Mouse (Mus musculus) midbrain, embryonic 16.5 days (tissue): Measurements from ENCODE around the gene Cd24a. TPM values are rescaled to one million over a fixed set of nuclear protein-coding genes. Genes with fewer than 3 reads are reported as not detected.

Experiments used
- ATAC-seq: fragments of 200-750 bp; cut with Nextera tagmentation; 2 replicates; pipeline ENCODE4 v1.8.0; 2017; ENCODE audit warnings: moderate TSS enrichment
- H3K27ac ChIP-seq: fragments of 300-500 bp; sonication (generic); 2 replicates; pipeline ENCODE4 v1.5.1; 2014; ENCODE audit warnings: mild to moderate bottlenecking, low read length, mixed read lengths
- H3K27me3 ChIP-seq: fragments of 300-500 bp; sonication (generic); 2 replicates; pipeline ENCODE4 v1.6.1; 2014; ENCODE audit warnings: low read depth, low read length, mixed read lengths; ENCODE audit not compliant: control insufficient read depth, insufficient read depth
- H3K36me3 ChIP-seq: fragments of 300-500 bp; sonication (generic); 2 replicates; pipeline ENCODE4 v1.6.1; 2014; ENCODE audit warnings: mild to moderate bottlenecking, low read length, moderate library complexity, mixed read lengths; ENCODE audit not compliant: control insufficient read depth, insufficient read depth
- H3K4me1 ChIP-seq: fragments of 300-500 bp; sonication (generic); 2 replicates; pipeline ENCODE4 v1.6.1; 2014; ENCODE audit warnings: mild to moderate bottlenecking, low read length, mixed read lengths; ENCODE audit not compliant: control insufficient read depth, insufficient read depth
- H3K4me2 ChIP-seq: fragments of 300-500 bp; sonication (generic); 2 replicates; pipeline ENCODE4 v1.6.1; 2014; ENCODE audit warnings: mild to moderate bottlenecking, low read length, mixed read lengths
- H3K4me3 ChIP-seq: fragments of 300-500 bp; sonication (generic); 2 replicates; pipeline ENCODE4 v1.5.1; 2014; ENCODE audit warnings: low read depth, mild to moderate bottlenecking, low read length, moderate library complexity, mixed read lengths
- H3K9ac ChIP-seq: fragments of 300-500 bp; sonication (generic); 2 replicates; pipeline ENCODE4 v1.6.1; 2014; ENCODE audit warnings: low read depth, low read length, mixed read lengths
- H3K9me3 ChIP-seq: fragments of 300-500 bp; sonication (generic); replicated peaks from 2 replicates; pipeline ENCODE4 v1.6.1; 2014; ENCODE audit warnings: mild to moderate bottlenecking, low read length, mixed read lengths; ENCODE audit not compliant: control insufficient read depth, poor library complexity, severe bottlenecking
- WGBS: fragments of 180-500 bp; shearing (Covaris S2); extraction: QIAGEN DNeasy Blood & Tissue Kit; methylation state at CpG from one replicate; pipeline ENCODE4 v1.1.7; 2014; 5-methylcytosine and 5-hydroxymethylcytosine counted together
- polyA plus RNA-seq: library from polyadenylated mRNA; unstranded; fragments of >200 nt; fragmentation: Nextera tagmentation; extraction: Ambion mirVana; gene quantifications from 2 replicates; pipeline ENCODE4 v1.2.1, GENCODE M21; 2015

Cd24a gene
- 660 and 780 TPM in 2 replicates for polyA plus RNA-seq

DNA sequence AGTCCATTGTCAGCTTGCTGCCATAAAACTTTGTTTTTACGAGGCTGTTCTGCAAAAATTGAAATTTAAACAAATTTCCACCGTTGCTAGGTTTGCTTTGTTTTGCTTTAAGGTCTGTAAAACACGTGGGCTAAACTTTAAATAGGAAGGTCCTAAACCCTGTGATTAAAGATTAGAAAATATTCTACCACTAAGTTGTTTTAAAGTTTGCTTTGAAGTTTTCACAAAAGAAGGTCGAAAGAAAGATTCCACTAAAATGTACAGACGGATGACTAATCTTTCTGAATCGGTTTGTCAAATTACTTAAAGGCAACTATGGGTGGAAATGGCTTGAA lies at the start of gene Cd24a:
Gene Cd24a (plus strand): TSS at position 288 of the 335 bp plus-strand sequence.
- peak within 1 kb of the TSS; percentile 98 for H3K9ac ChIP-seq
- H3K9me3 ChIP-seq: no peaks in the 10 kb centered on the region
- 0 out of 2 replicates have a peak, but pooled peaks cover under 1% of the 10 kb centered on the region for H3K36me3 ChIP-seq
- ATAC-seq: no peak
- WGBS: under 1% methylated on average over 6 of the region's 6 CpGs
- H3K4me1 ChIP-seq: peaks cover 7% of the 10 kb centered on the region
- H3K27me3 ChIP-seq: no peaks in the 10 kb centered on the region; the same call in 1 of the 2 replicates
- peak within 1 kb of the TSS; percentile 88 for H3K4me2 ChIP-seq
- H3K4me3 ChIP-seq: peak within 1 kb of the TSS; percentile 87
- peak within 1 kb of the TSS; percentile 97 for H3K27ac ChIP-seq

GRCm38 (mm10) chr10:43534382-43534781 lies 43.7 kb upstream of the Cd24a start:
- H3K27ac ChIP-seq: no peak overlapping the region
- H3K9me3 ChIP-seq: no peaks in the 10 kb centered on the region
- H3K4me2 ChIP-seq: no peak overlapping the region
- H3K4me3 ChIP-seq: no peak overlapping the region
- H3K27me3 ChIP-seq: no peaks in the 10 kb centered on the region
- H3K4me1 ChIP-seq: peaks cover 4% of the 10 kb centered on the region
- H3K36me3 ChIP-seq: peaks cover 9% of the 10 kb centered on the region
- 78% methylated on average over 1 of the region's 1 CpGs for WGBS
- H3K9ac ChIP-seq: no peak overlapping the region
- ATAC-seq: no peak

DNA sequence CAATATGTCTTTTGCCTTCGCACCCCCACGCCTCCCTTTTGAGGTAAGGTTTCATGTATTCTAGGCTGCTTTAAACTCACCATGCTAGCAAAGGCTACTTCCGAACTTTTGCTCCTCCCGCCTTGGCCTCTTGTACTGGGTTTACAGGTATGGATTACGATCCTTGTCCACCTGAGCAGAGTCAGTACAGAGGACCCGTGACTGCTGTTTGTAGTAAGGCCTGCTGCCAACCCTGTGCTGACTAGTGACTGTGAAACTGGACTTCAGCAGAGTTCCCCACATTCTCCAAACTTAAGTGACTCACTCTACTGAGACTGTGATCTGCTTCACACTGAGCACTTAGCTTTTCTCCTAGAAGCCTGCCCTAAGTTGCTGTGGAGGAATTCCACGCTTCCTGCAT lies 40.4 kb upstream of the Cd24a start:
- WGBS: 99% methylated on average over 7 of the region's 7 CpGs
- peaks cover 13% of the 10 kb centered on the region for H3K4me1 ChIP-seq
- H3K36me3 ChIP-seq: no peaks in the 10 kb centered on the region
- H3K27me3 ChIP-seq: no peaks in the 10 kb centered on the region
- H3K27ac ChIP-seq: no peak overlapping the region
- no peaks in the 10 kb centered on the region for H3K9me3 ChIP-seq
- no peak for ATAC-seq
- H3K4me2 ChIP-seq: no peak overlapping the region
- H3K4me3 ChIP-seq: no peak overlapping the region
- H3K9ac ChIP-seq: no peak overlapping the region

- Histone ChIP-seq H3K36me3 (no peaks in the 10 kb centered on the region), H3K4me1 (peaks cover 13% of the 10 kb centered on the region), H3K4me2 (no peak overlapping the region), H3K27me3 (no peaks in the 10 kb centered on the region), H3K9me3 (no peaks in the 10 kb centered on the region), H3K27ac (no peak overlapping the region), H3K9ac (no peak overlapping the region), H3K4me3 (no peak overlapping the region)
- WGBS: 95% methylated on average over 5 of the region's 5 CpGs
- no peak for ATAC-seq
These were observed 39.3 kb upstream of the Cd24a start for GRCm38 (mm10) chr10:43538831-43539230.

DNA sequence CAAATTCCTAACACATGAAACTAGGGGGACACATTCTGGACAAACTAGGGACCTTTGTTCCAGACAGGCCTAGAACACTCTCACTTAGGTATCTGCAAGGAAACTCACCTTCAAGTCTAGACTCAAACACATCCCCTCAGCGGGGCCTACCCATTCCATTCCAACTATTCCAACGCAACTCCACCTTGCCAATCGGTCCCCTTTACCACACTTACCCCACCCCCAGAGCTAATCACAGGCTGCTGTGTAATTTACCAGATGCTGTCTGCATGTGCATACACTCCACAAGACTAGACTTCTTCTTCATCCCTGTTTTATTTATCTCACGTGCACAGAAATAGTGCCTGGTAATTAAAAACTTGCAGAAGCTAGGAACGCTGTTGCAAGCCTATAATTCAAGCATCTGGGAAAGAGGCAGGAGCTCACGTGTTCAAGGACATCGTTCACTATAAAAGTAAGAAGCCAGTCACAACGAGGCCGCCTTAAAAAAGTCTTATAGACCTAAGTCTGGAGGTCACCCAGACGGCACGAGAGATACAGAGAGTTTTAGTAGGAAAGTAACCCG lies 38.3 kb upstream of the Cd24a start:
- Histone ChIP-seq H3K4me3 (peak overlapping the region; percentile 95), H3K36me3 (no peaks in the 10 kb centered on the region), H3K9me3 (no peaks in the 10 kb centered on the region), H3K4me2 (peak overlapping the region; percentile 51), H3K27me3 (no peaks in the 10 kb centered on the region), H3K9ac (peak overlapping the region; percentile 88), H3K4me1 (peaks cover 13% of the 10 kb centered on the region), H3K27ac (no peak overlapping the region; the same call in 1 of the 2 replicates)
- no peak for ATAC-seq
- 24% methylated on average over 12 of the region's 12 CpGs for WGBS

GRCm38 (mm10) chr10:43540442-43541152 lies 37.5 kb upstream of the Cd24a start, which contains the start of gene 1700021F05Rik:
TSS of gene 1700021F05Rik (minus strand) at chr10:43540994.
- Histone ChIP-seq H3K36me3 (no peaks in the 10 kb centered on the region), H3K27ac (peak within 1 kb of the TSS; percentile 70), H3K9ac (peak within 1 kb of the TSS; percentile 88), H3K9me3 (no peaks in the 10 kb centered on the region), H3K27me3 (no peaks in the 10 kb centered on the region), H3K4me2 (peak within 1 kb of the TSS; percentile 51), H3K4me1 (peaks cover 13% of the 10 kb centered on the region), H3K4me3 (peak within 1 kb of the TSS; percentile 95)
- ATAC-seq: peak; percentile 99
- under 1% methylated on average over 49 of the region's 56 CpGs for WGBS

- H3K4me1 ChIP-seq: peaks cover 13% of the 10 kb centered on the region
- H3K9me3 ChIP-seq: no peaks in the 10 kb centered on the region
- H3K4me3 ChIP-seq: peak overlapping the region; percentile 95
- H3K9ac ChIP-seq: no peak overlapping the region
- no peak overlapping the region for H3K27ac ChIP-seq
- peak; percentile 29 for ATAC-seq
- no peaks in the 10 kb centered on the region for H3K27me3 ChIP-seq
- peak overlapping the region; percentile 51; the same call in 1 of the 2 replicates for H3K4me2 ChIP-seq
- WGBS: 47% methylated on average over 8 of the region's 8 CpGs
- no peaks in the 10 kb centered on the region for H3K36me3 ChIP-seq
These were observed 36.9 kb upstream of the Cd24a start for GRCm38 (mm10) chr10:43541153-43541544.

DNA sequence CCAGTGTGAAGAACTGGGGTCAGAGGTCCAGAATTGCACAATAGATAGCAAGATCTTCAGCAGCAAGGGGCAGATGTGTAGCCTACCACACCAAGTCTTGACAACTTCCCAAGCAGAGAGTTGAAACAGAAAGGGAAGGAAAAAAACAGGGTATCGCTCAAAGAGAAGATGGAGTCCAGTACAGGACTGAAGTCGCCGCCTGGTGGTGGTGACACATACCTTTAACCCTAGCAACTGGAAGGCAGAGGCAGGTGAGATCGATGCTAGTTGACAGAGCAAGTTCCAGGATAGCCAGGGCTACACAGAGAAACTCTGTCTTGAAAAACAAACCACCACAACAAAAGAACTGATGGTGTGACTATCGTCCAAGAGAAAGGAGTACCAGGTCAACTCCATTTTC lies 28.7 kb upstream of the Cd24a start:
- Histone ChIP-seq H3K4me3 (no peak overlapping the region), H3K4me2 (no peak overlapping the region), H3K9ac (no peak overlapping the region), H3K4me1 (no peaks in the 10 kb centered on the region), H3K27me3 (no peaks in the 10 kb centered on the region), H3K27ac (no peak overlapping the region), H3K9me3 (no peaks in the 10 kb centered on the region), H3K36me3 (no peaks in the 10 kb centered on the region)
- ATAC-seq: no peak
- 58% methylated on average over 5 of the region's 5 CpGs for WGBS

- Histone ChIP-seq H3K9ac (no peak overlapping the region), H3K4me1 (no peaks in the 10 kb centered on the region), H3K27ac (no peak overlapping the region), H3K36me3 (no peaks in the 10 kb centered on the region), H3K4me3 (no peak overlapping the region), H3K27me3 (no peaks in the 10 kb centered on the region), H3K9me3 (no peaks in the 10 kb centered on the region), H3K4me2 (no peak overlapping the region)
- no peak for ATAC-seq
- 43% methylated on average over 3 of the region's 3 CpGs for WGBS
These were observed 27.2 kb upstream of the Cd24a start for GRCm38 (mm10) chr10:43550923-43551322.
